Mouse (Mus musculus) lung, postnatal 0 days (tissue): Measurements from ENCODE around the gene Ep400.

ENCODE experiments used
- CTCF ChIP-seq: IDR thresholded peaks from 2 replicates; pipeline ENCODE4 v1.5.1; 2016; ENCODE audit warnings: antibody characterized with exemption, mild to moderate bottlenecking
- EP300 ChIP-seq: IDR thresholded peaks from 2 replicates; pipeline ENCODE4 v1.6.1; 2016; ENCODE audit warnings: antibody characterized with exemption, mild to moderate bottlenecking, control low read depth

GRCm38 (mm10) chr5:110797696-110798095 is 27.2 kb upstream of the Ep400 start:
- TF ChIP-seq CTCF, result no peak
- no peak for TF ChIP-seq EP300
